Mouse (Mus musculus) G1E-ER4 (cell line): ENCODE data around the gene Trhr2. TPM values are rescaled to one million over a fixed set of nuclear protein-coding genes. Genes with fewer than 3 reads are reported as not detected.

Source experiments
- GATA1 ChIP-seq: IDR thresholded peaks from one replicate; pipeline ENCODE4 v1.8.0; 2012; ENCODE audit warnings: low read length, inconsistent platforms
- polyA plus RNA-seq: library from polyadenylated mRNA; stranded (reverse); fragments of >175 nt; gene quantifications from 2 replicates; pipeline ENCODE4 v1.2.3, GENCODE M21; 2012

The Trhr2 gene
- polyA plus RNA-seq, 1 experiment, result not detected

GRCm38 (mm10) chr8:122359111-122359775, 1.3 kb downstream of the Trhr2 start:
- no peak for TF ChIP-seq GATA1

GRCm38 (mm10) chr8:122357641-122358040, 2.9 kb downstream of the Trhr2 start:
- TF ChIP-seq GATA1, result no peak

DNA sequence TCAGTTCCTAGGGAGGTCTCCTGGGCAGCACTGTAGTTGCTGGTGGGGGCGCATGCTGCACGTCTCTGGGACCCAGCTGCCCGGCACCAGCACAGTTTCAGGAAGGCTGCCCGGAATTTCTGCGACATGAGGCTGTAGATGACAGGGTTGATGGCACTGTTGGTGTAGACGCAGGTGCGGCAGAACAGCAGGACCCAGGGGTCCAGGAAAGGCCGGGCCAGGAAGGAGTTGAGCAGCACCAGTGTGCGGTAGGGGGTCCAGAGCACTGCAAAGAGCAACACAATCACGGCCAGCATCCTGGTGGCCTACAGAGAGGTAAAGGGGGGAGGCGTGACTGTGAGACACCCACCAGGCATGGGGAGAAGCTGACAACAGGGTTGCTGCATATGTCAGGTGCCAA, 3.3 kb downstream of the Trhr2 start:
- no peak for TF ChIP-seq GATA1

- no peak for TF ChIP-seq GATA1
Observed at GRCm38 (mm10) chr8:122355642-122356606, 4.6 kb downstream of the Trhr2 start.

DNA sequence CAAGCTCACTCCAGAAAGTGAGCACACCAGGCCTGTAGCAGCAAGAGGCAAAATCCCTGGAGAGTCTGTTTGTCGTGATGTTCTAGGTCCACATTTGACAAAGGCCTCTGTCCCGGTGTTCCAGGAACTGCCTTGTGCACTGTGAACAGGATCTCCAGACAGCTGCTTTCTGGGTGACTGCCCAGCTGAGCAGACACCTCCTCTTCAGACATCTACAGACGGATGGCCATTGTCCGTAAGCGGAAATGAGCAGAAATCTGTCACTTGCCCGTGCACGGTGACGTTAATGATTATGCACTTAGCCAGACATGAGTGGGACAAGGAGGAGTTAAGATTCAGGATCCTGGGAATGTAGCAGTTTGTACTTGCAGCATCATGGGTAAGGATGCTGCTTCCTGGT, 6.4 kb downstream of the Trhr2 start:
- no peak for TF ChIP-seq GATA1

GRCm38 (mm10) chr8:122350309-122351089, 10.0 kb downstream of the Trhr2 start:
- no peak for TF ChIP-seq GATA1

- TF ChIP-seq GATA1, result peak; percentile 85
Observed at GRCm38 (mm10) chr8:122349357-122350297, 10.9 kb downstream of the Trhr2 start.

GRCm38 (mm10) chr8:122347811-122348552, 12.6 kb downstream of the Trhr2 start:
- TF ChIP-seq GATA1, result no peak

DNA sequence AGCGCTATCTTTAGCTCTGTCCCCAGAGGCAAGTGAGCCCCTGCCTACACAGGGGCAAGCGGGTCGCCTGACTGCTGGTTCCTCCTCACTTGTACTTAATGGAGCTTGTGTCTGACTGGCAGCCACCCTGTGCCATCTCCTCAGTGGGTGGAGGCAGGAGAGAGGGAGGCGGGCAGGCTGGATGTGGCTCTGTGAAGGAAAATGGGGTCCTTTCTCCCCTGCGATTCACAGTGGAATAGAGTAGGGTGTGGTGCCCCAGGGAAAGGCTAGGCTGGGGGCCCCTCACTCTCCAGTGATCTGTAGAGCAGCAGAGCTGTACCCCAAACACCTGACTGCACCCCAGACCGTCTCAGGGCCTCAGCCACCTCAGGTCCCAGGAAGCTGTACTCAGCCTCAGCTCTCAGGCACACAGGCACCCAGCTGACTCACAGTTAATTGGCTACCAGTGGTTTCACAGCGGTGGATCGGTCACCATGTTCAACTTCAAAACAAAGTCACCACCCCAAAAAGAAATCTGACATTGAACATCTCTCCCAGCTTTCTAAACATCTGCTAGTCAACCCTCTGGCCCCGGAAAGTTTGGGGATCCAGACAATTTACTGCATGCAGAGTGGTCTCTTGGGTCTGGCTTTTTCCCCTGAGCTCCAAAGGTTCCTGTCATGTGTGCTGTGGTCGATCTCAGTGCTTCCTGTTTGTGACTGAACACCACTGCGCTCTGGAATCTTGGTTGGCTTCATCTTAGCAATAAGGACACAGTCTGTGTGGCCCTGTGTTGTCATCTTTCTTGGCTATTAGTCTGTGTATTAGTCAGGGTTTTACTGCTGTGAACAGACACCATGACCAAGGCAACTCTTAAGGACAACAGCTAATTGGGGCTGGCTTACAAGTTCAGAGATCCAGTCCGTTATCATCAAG, 15.1 kb downstream of the Trhr2 start:
- no peak for TF ChIP-seq GATA1

DNA sequence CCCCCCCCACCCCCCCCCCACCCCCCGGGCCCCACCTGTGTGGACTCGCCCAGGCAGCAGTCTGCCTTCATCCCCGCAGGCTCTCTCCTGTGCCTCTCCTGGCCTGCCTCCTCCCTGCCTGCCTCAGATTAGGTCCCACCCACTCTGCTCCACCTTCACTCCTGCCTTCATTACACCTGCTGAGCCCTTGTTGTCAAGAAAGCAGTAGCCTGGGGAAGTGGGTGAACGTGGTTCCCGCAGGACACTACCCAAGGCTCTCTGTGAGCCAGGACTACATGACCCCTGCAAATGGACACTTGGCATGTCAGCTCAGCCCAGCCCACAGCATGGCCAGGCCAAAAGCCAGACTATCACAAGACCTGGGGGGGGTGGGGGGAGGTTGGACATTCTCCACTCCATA, 16.3 kb downstream of the Trhr2 start:
- no peak for TF ChIP-seq GATA1

GRCm38 (mm10) chr8:122343758-122344157, 16.8 kb downstream of the Trhr2 start:
- no peak for TF ChIP-seq GATA1

DNA sequence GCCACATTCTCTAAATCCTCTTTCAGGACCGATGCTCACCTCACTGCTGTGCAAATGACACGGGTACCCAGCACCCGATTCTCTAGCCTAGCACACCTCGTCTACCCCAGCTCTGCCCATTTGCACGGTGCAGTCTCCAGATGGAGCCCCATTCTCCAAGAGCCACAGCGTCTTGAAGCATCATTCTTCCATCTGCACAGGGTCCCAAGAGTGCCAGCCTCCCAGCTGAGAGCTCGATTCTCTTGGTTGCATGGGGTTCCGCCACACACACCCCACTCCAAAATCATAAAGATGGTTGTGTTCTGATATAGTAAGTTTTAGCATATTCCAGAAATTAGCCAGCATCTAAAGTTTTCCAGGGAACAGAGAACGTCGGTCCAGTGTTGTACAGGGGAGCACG, 17.2 kb downstream of the Trhr2 start:
- no peak for TF ChIP-seq GATA1

DNA sequence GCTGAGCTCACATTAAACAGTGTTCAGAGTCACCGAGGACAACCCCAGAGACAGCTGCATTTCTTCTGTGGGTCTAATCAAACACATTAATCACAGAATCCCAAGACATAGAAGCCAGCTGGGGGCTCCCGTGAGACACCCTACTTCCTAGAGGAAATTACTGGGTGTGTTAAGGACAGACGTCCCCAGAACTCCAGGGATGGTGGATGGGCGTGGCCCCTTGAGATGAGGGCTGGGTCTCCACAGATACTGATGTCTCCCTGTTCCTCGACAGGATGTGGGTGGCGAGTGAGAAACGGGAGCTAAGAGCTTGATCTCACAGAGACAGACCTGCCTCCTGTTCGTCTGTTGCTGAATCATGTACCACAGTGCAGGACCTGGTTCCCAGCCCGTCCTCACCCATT, 17.7 kb downstream of the Trhr2 start:
- TF ChIP-seq GATA1, result no peak
